Mouse (Mus musculus): ENCODE data around the gene Ddx27.

- TF ChIP-seq ZC3H11A (IDR thresholded peaks at IDR 0.05; ENCODE audit: borderline replicate concordance, low read depth, low read length) (peak; percentile 81), CHD2 (IDR thresholded peaks at IDR 0.05; ENCODE audit: low read depth, low read length) (peak; percentile 76; the same call in 1 of the 2 replicates), ZNF384 (IDR thresholded peaks at IDR 0.05; ENCODE audit: low read depth, low read length) (no peak)
These were observed 56.9 kb downstream of the Ddx27 start for GRCm38 (mm10) chr2:167071641-167072601.

All from ES-E14 (cell line).